Mouse (Mus musculus) left cerebral cortex, postnatal 4 days (tissue): ENCODE data around the gene Tnfrsf26. TPM values are rescaled to one million over a fixed set of nuclear protein-coding genes. Genes with fewer than 3 reads are reported as not detected.
"Not testable (repeated sequence)": the region's sequence is repeated elsewhere in the genome, so short reads cannot be mapped to it uniquely, and the experiment has no call there.

Source experiments
- DNase-seq: peaks from one replicate; pipeline ENCODE4 v3.0.0-alpha.2; 2022
- intact Hi-C: fragments of 180-260 bp; cut with DNase I; formaldehyde crosslinking; loops from one replicate; pipeline ENCODE4 v1.15.1; 2025
- total RNA-seq, 2 experiments: library from RNA; stranded (reverse); gene quantifications; 2 replicates each; pipeline ENCODE4 v1.2.3; 2021

Tnfrsf26 gene
- total RNA-seq = under 1 TPM; 0.18 to 0.20 TPM

- DNase-seq = no peak
- intact Hi-C loops = no loop called here
Measured at GRCm38 (mm10) chr7:143628540-143628939, at the start of gene Tnfrsf26. TSS of gene Tnfrsf26 (minus strand) at chr7:143628722.

GRCm38 (mm10) chr7:143666427-143667311 lies 38.1 kb upstream of the Tnfrsf26 start:
- intact Hi-C loops = no loop called here

GRCm38 (mm10) chr7:143663470-143663869 lies 34.9 kb upstream of the Tnfrsf26 start:
- intact Hi-C loops = no loop called here
- no peak for DNase-seq

More at GRCm38 (mm10) chr7:143666427-143667311, 38.1 kb upstream of the Tnfrsf26 start:
- no peak for DNase-seq

- no peak for DNase-seq
- intact Hi-C loops = no loop called here
Measured at GRCm38 (mm10) chr7:143660797-143661196, 32.3 kb upstream of the Tnfrsf26 start.

- intact Hi-C loops = loop anchor here (5.0 kb wide), 1 partner anchor 37 kb away; the partner anchor contains the start of gene Tnfrsf23
- DNase-seq = not testable (repeated sequence)
Measured at GRCm38 (mm10) chr7:143649769-143650346, 21.3 kb upstream of the Tnfrsf26 start.

GRCm38 (mm10) chr7:143649034-143649768 lies 20.7 kb upstream of the Tnfrsf26 start, which contains the start of gene Tnfrsf22:
TSS of gene Tnfrsf22 (minus strand) at chr7:143649661.
- intact Hi-C loops = loop anchor here (5.0 kb wide), 1 partner anchor 38 kb away; the partner anchor contains the start of gene Tnfrsf23
- DNase-seq = peak; percentile 78

- DNase-seq, intact Hi-C loops: not testable (repeated sequence)
Measured at GRCm38 (mm10) chr7:143643949-143644348, 15.4 kb upstream of the Tnfrsf26 start.

- no peak for DNase-seq
- intact Hi-C loops = no loop called here
Measured at GRCm38 (mm10) chr7:143636674-143637073, 8.2 kb upstream of the Tnfrsf26 start.

- intact Hi-C loops = no loop called here
- DNase-seq = no peak
Measured at GRCm38 (mm10) chr7:143631503-143631902, 3.0 kb upstream of the Tnfrsf26 start.

GRCm38 (mm10) chr7:143629501-143629900 lies 979 bp upstream of the Tnfrsf26 start:
- intact Hi-C loops = no loop called here
- DNase-seq = no peak

GRCm38 (mm10) chr7:143627555-143628286 lies 801 bp downstream of the Tnfrsf26 start:
- intact Hi-C loops = no loop called here
- no peak for DNase-seq

GRCm38 (mm10) chr7:143626178-143626577 lies 2.3 kb downstream of the Tnfrsf26 start:
- no peak for DNase-seq
- intact Hi-C loops = no loop called here

- no peak for DNase-seq
- intact Hi-C loops = no loop called here
Measured at GRCm38 (mm10) chr7:143625151-143625550, 3.4 kb downstream of the Tnfrsf26 start.

GRCm38 (mm10) chr7:143624561-143624960 lies 4.0 kb downstream of the Tnfrsf26 start:
- intact Hi-C loops = no loop called here

GRCm38 (mm10) chr7:143620951-143621350 lies 7.6 kb downstream of the Tnfrsf26 start:
- intact Hi-C loops = no loop called here

More at GRCm38 (mm10) chr7:143624561-143624960, 4.0 kb downstream of the Tnfrsf26 start:
- DNase-seq = no peak

GRCm38 (mm10) chr7:143614404-143615135 lies 14.0 kb downstream of the Tnfrsf26 start:
- intact Hi-C loops = no loop called here
- no peak for DNase-seq

More at GRCm38 (mm10) chr7:143620951-143621350, 7.6 kb downstream of the Tnfrsf26 start:
- DNase-seq = no peak

GRCm38 (mm10) chr7:143612215-143612614 lies 16.3 kb downstream of the Tnfrsf26 start:
- intact Hi-C loops = no loop called here
- no peak for DNase-seq

GRCm38 (mm10) chr7:143605321-143605720 lies 23.2 kb downstream of the Tnfrsf26 start:
- intact Hi-C loops = no loop called here
- DNase-seq = no peak

- intact Hi-C loops = no loop called here
- DNase-seq = no peak
Measured at GRCm38 (mm10) chr7:143604889-143605288, 23.6 kb downstream of the Tnfrsf26 start.
